Mouse (Mus musculus) spleen, adult 2 months (tissue): ENCODE data around the gene Zkscan6.

Experiments
- CTCF ChIP-seq: fragments of 200-500 bp; IDR thresholded peaks from 2 replicates; pipeline ENCODE4 v1.5.1; 2011; ENCODE audit warnings: mild to moderate bottlenecking, inconsistent platforms; ENCODE audit not compliant: insufficient read depth, insufficient read length, insufficient replicate concordance; ENCODE audit errors: extremely low read depth
- POLR2A ChIP-seq: fragments of 200-500 bp; IDR thresholded peaks from 2 replicates; pipeline ENCODE4 v1.6.1; 2011; ENCODE audit warnings: low read depth, low read length, inconsistent platforms

DNA sequence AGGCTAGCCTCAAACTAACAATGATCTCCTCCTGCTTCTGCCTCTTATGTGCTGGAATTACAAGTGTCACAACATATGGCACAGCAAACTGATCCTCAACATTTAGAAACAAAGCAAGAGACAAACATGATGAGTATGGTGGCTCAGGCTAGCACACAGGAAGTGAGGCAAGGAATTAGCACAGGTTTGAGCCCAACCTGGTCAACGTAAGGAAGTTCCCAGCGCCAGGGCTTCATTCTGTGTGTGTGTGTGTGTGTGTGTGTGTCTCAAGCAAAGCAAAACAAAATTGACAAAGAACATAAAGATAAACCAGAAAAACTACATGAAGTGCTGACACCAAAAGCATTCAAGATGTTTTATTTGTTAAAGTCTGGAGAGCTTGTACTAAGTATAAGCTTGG is 46.1 kb upstream of the Zkscan6 start:
- TF ChIP-seq POLR2A (no peak), CTCF (no peak)
